Mouse (Mus musculus): ENCODE measurements at regions not wholly inside any gene's neighbourhood (a gene's known extent, or its start where the extent isn't known, plus 50 kb on each side); places are given as distances from the start of the nearest gene placed in this dataset.
A peak's percentile ranks its signal among the peaks of the same experiment; 100 is the strongest.

DNA sequence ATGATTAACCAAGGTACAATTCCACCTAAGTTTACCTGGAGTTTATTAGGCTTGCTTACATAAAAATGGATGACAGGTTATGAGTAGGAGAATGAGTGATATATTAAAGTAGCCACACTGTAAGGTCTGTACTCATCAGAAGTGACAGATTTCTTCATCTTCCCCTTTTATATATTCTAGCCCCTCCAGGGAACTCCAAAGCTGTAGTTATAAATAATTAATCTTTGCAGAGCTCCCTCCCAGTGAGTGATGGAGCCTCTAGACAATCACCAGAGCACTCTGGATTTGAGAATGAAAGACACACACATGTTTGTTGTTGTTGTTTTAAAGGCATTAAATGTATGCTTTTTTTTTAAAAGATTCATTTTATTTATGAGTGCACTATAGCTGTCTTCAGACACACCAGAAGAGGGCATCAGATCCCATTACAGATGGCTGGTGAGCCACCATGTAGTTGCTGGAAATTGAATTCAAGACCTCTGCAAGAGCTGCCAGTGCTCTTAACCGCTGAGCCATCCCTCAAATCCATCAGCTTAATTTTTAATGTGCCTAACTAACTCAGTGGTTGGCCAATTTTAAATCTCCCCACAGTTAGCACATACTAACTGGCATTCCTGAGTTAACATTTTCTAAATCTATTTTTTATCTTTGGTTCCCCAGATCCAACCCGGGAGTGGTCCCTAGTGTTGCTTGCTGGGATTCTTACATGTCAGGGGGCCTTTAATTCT, 273.5 kb downstream of the Rnf152 start:
- DNase-seq (ENCODE audit: inconsistent age in 2 of 2, low spot score in 1 of 2): no peak

DNA sequence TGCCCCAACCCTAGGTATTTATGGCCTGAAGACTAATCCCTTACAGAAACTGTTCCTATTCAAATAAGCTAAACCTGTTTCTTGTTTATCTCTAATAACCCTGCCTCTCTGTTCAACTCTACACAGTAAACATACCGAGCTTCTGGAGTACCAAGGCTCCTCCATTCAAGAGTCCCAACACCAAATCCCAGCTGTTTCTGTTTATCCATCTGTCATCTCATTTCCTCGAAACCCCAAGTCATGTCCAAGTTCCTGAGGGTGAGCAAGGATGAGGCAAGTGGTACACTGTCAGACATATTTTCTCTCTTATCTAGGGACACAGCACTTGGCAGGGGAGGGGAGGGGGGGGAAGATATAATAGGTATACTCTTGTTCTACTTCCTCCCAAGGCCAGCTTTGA, 274.6 kb downstream of the Rnf152 start:
- DNase-seq (ENCODE audit: inconsistent age in 2 of 2, low spot score in 1 of 2): no peak

DNA sequence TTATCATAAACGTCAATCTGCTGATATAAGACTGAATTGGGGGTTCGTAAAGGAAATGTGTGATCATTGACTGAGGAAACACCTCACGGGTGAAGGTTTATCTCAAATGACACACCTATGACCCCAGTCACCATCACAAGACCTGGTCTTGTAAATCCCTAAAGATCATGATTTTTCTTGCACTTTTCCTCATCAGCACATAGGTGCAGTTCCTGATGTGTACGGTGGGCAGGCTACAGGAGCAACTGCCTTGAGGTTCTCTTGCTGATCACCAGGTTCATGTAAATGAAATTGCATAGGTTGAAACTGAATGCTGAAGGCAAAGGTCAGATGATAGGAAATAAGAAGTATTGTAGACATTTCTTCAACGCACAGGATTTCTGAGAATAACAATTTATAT, 277.1 kb downstream of the Rnf152 start:
- no peak for DNase-seq (ENCODE audit: inconsistent age in 2 of 2, low spot score in 1 of 2)

DNA sequence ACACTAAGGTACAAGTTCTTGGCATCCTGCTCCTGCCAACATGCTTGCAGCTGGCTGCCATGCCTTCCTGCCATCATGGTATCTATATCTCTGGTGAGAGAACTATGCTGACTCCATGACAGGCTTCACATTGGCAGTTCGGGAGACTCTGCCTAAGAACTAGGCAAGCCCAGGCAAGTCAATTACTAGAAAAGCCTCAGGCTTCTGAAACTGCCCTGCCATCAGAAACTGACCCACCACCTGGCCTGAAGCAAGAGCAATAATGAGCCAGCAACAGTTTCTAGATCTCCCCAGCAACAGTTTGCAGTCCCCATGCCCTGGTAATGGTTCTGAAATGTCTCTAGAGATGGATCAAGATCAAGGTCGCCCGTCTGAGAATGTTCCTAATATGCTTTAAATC, 280.8 kb downstream of the Rnf152 start:
- DNase-seq (ENCODE audit: inconsistent age in 2 of 2, low spot score in 1 of 2): no peak

DNA sequence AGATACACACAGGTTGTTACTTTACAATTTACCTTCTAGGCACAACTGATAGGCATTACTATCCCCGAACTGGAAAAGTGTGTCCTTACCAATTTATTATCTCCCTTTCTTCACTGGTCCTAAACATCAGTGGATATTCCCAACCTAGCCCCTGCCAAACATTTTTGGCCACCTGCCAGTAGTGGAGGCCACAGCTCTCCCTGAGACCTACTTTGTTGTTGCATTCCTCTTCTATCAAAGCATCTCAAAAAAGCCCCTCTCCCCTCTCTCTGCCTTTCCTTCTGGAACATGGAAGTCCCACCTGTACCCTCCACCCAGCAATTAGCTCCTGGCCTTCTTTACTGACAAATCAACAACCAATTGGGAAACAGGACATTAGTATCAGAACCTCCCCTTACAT, 282.2 kb downstream of the Rnf152 start:
- no peak for DNase-seq (ENCODE audit: inconsistent age in 2 of 2, low spot score in 1 of 2)

DNA sequence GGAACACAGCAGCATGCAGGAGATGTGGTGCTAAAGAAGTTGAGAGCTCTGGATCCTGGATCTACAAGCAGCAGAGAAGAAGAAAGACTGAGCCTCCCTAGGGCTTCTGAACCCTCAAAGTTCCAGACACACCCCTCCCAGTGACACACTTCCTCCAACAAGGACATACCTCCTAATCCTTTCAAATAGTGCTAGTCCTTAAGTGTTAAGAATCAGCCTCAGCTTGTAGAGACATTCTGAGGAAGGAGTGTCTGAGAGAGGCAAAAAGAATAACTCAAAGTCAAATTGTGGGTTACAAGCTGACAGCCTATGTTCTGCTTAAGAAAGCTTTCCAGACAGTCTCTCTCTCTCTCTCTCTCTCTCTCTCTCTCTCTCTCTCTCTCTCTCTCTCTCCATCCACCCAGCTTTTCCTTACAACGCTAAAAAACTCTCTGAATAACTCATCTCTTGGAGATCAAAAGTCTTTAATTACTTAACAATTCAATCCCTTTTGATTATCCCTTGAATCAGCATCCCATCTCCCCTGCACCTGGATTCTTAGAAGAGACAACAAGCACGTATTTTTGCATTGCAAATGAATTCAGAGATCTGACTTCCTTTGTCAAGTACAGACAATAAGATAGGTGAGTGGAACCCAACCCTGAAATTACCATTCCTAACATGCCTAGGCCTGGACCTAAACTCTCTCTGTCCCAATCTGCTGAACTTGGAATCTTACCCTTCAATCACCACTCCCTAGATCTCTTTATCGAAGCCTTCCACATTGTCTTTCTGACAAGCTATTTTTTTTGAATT, 285.7 kb downstream of the Rnf152 start:
- no peak for DNase-seq (ENCODE audit: inconsistent age in 2 of 2, low spot score in 1 of 2)

DNA sequence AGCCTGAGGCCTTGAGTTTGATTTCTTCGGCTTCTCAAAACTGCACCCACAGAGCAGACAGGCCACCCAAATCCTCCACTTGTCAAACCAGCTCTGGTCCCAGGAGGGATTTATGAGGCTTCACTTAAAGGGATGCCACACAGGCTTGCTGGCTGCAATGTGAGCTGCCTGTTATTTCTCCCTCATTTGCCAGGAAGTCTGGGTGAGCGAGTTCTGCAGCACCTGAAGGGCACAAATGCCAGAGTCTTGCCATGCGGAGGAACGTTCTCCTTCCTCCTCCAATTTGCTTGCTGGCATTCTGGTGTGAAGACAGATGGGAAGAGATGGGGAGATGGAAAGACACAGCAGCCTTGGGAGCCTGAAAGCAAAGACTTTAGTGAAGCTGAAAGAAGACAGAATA, 288.6 kb downstream of the Rnf152 start:
- DNase-seq (ENCODE audit: inconsistent age in 2 of 2, low spot score in 1 of 2): no peak

DNA sequence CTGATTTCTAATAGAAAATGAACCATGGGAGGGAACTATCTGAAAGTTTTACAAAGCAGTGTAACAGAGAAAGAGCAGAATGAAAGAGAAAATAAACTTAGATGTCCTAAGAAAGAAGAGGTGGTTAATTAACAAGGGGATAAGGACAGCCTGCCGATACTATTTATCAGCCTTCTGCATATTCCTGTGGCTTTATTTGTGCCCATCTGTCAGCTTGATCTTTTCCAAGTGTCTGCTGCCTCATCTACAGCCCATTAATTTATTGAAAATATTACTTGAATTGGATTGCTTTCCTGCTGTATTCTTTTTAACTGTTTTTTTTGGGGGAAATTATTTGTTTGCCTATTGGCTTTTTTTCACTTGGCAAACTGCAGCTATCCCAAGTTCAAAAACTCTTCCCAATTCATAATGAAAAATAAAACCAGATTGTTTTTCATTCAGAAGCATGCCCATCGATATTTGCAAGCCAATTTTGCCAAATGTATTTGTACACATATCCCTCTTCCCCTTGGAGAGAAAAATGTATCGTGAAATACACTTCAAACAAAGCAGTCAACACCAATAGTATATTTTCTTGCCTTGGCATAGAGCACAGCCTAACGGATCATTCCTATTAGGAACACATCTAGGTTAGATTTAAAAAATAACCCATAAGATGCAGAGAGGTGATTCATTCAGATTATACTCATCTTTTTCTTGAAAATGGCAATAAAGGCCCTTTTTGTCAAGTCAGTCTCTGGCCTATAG, 289.3 kb downstream of the Rnf152 start:
- no peak for DNase-seq (ENCODE audit: inconsistent age in 2 of 2, low spot score in 1 of 2)

DNA sequence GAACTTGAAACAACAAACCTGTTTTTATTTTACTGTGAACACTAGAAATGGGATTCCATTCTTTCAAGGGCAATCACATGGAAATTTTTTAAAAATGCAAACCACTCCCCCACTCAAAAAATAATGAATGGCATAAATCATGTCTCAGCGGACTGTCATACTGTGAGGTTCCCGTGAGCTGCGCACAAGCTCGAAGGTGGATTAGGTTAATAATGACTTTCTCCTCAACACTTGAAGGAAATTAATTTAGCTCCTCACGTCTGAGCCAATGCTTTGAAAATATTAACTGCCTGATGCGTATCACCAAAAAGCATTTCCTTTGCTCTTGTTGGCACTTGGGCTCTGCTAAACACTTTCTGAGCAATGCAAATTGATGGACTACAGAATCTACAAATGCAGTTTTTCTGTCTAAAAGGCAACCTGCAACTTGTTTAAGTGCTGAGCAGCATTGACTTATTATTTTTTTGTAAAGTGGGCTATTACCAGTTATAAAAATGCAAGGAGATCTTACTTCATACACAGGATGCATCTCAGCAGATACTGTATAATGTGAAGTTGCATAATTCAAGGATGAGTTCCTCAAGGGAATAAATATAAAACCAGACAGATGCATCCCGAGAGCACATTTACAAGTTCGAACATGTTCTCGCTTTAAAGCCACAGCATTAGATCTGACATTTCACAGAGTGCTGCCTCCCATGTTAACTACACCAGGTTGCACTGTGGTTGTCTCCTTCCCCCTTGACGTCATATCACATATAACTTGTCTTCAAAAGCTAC, 282.4 kb downstream of the Cdh20 start:
- peak in 1 of 2 experiments; percentile 19 for DNase-seq (ENCODE audit: inconsistent age in 2 of 2, low spot score in 1 of 2)
